Mouse (Mus musculus) spleen, postnatal 10 days (tissue): ENCODE results near the gene Mrpl33.

Experiments
- DNase-seq, 2 experiments: peaks; one replicate each; pipeline ENCODE4 v3.0.0; 2021 to 2022; ENCODE audit warnings: low spot score in 2 of 2

Mrpl33 gene

GRCm38 (mm10) chr5:31596481-31597429, at the start of gene Mrpl33:
Gene Mrpl33, plus strand, starts transcription at chr5:31596935.
- peak; percentile 18 to 60 for DNase-seq

GRCm38 (mm10) chr5:31559401-31559800, 37.3 kb upstream of the Mrpl33 start:
- DNase-seq = no peak

GRCm38 (mm10) chr5:31560352-31560751, 36.4 kb upstream of the Mrpl33 start:
- DNase-seq = no peak

- peak in 1 of 2 experiments; percentile 19 for DNase-seq
These were observed 34.6 kb upstream of the Mrpl33 start for GRCm38 (mm10) chr5:31562036-31562666.

GRCm38 (mm10) chr5:31563496-31563895, 33.2 kb upstream of the Mrpl33 start:
- DNase-seq = peak; percentile 38 to 73

GRCm38 (mm10) chr5:31563905-31564304, 32.8 kb upstream of the Mrpl33 start:
- DNase-seq = no peak

GRCm38 (mm10) chr5:31564976-31565375, 31.8 kb upstream of the Mrpl33 start:
- DNase-seq = no peak

- no peak for DNase-seq
These were observed 30.7 kb upstream of the Mrpl33 start for GRCm38 (mm10) chr5:31566026-31566425.

GRCm38 (mm10) chr5:31566457-31566856, 30.3 kb upstream of the Mrpl33 start:
- no peak for DNase-seq

- DNase-seq = no peak
These were observed 28.6 kb upstream of the Mrpl33 start for GRCm38 (mm10) chr5:31567951-31568657.

- DNase-seq = peak in 1 of 2 experiments; percentile 29
These were observed 25.6 kb upstream of the Mrpl33 start for GRCm38 (mm10) chr5:31571023-31571608.

GRCm38 (mm10) chr5:31573722-31574121, 23.0 kb upstream of the Mrpl33 start:
- DNase-seq = no peak

GRCm38 (mm10) chr5:31576539-31576975, 20.2 kb upstream of the Mrpl33 start:
- no peak for DNase-seq

GRCm38 (mm10) chr5:31581263-31581662, 15.5 kb upstream of the Mrpl33 start:
- DNase-seq = no peak

- DNase-seq = no peak
These were observed 14.8 kb upstream of the Mrpl33 start for GRCm38 (mm10) chr5:31581932-31582331.

- DNase-seq = no peak
These were observed 13.5 kb upstream of the Mrpl33 start for GRCm38 (mm10) chr5:31583261-31583660.

GRCm38 (mm10) chr5:31585526-31585925, 11.2 kb upstream of the Mrpl33 start:
- no peak for DNase-seq

GRCm38 (mm10) chr5:31588016-31588415, 8.7 kb upstream of the Mrpl33 start:
- no peak for DNase-seq

- DNase-seq = peak in 1 of 2 experiments; percentile 31
These were observed 8.1 kb upstream of the Mrpl33 start for GRCm38 (mm10) chr5:31588672-31589071.

GRCm38 (mm10) chr5:31589711-31590319, 6.9 kb upstream of the Mrpl33 start:
- no peak for DNase-seq

GRCm38 (mm10) chr5:31591122-31591521, 5.6 kb upstream of the Mrpl33 start:
- DNase-seq = no peak
